Mouse (Mus musculus): Measurements from ENCODE around the gene Tsc1.
A peak's percentile ranks its signal among the peaks of the same experiment; 100 is the strongest.

The Tsc1 gene

DNA sequence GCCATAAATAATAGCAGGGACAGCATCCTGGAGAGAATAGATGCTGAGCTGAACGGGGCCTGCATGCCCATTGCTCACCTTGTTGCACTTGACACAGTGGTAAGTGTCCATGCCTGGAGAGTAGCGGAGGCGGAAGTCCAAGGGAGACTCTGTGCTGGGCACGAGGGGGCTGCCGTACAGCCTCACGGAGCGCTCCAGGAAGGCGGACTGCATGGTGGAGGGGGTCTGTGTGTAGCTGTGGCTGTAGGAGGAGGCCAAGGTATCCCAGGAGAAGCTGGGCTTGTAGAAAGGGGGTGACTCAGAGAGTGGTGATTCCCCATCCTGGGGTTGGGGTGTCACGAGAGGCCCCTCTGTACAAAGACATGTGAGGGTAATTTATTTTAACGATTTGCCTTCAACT is 27.4 kb upstream of the Tsc1 start:
- DNase-seq (ENCODE audit: low spot score in 2 of 2), result no peak

DNA sequence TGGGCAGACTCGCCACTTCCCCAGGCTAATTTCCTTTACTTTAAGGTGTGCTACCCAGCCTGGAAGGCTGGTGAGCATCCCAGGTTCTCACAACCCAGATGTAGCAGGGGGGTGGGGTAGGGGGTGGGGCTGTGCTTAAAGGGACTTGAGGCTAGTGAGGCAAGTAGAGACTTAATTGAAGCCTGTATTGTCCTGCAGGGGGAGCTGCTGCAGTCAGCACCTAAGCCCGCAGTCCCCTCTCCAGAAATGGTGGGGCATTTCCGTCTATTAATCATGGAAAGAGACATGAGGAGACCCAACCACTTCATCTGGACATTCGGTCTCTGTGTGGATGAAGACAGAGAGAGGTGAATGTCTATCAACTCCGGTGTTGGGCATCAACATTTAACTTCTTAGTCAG is 24.7 kb upstream of the Tsc1 start:
- DNase-seq (ENCODE audit: low spot score in 2 of 2), result no peak

DNA sequence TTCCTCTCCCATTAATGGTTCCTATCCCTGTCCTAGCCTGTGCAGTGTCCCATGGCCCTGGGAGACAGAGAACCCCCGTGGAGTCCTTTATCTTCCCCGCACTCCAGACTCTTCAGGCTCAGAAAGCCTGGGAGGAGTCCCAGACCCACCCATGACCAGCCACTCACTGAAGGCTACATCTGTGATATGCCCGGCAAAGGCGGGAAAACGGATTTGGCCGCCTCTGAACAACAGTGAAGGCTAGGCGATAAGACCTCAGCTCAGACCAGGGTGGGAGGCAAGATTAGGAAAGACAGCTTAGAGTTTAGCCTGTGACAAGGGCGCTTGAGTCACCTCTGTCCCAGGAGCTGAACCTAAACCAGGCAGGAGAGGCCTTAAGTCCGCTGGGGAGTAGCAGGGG is 24.2 kb upstream of the Tsc1 start:
- no peak for DNase-seq (ENCODE audit: low spot score in 2 of 2)

DNA sequence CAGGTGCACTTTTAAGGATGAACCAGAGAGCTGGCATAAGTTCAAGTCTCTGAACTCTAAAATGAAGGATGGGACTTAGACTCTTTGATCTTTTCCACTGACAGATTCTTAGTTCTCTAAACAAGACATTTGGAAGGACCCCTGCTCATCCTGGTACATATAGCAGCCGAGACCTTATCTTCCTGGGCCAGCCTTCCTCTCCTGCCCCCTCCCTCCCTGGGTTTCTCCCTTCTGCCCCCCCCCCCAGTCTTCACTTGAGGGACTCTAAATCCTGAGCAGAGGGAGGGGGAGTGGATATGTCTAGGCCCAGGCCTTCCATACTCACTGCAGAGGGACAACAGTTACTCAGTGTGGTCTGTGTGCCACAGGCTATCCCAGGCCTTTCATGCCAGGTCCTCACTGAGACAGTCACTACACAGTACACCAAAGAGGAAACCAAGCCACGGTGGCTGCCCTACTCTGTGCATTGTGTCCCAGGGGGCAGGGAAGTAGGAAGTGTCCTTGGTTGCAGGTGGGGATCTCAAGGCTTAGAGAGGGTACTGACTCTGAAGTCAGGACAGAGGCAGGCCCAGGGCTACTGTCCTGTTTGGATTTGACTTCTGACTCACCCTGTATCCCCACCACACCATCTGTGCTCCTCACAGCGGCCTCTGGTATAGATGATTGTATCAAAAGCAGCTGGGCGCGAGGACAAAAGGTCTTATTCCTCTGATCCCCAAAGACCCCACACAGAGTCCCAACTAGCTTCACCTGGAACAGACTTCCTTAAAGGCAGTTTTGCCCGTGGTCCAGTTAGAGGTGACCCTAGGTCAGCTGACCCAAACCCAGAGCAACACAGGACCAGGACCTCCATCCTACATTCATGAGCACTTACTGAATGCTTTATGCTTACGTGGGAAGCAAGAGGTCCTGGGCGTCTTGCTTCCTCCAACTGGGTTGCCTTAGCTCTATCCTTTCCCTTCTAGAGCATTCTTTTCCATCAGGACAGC is 23.2 kb upstream of the Tsc1 start:
- DNase-seq (ENCODE audit: low spot score in 2 of 2), result no peak

DNA sequence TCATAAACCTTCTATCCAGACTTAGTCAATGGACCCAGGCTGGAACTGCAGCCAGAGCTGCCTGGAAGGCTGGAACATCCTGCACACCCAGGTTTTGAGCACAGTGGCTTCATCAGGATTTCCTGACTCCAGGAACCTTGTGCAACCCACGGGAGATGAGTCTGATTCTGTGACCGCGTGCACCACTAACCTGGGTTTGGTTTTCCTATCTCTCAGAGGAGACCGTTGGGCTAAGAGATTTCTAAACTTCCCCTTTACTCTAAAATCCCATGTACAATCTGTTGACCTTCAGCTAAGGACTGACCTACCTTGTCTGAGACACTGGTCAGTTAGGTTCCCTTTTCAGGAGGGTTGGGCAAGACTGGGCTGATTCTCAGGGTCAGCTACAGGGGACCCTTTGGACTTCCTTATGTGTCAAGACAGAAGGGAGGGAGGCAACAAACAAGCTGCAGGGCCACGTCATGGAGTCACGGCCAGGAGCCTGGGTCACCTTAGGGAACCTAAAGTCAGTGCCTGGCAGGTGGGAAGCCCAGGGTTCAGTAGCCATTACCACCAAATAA is 22.2 kb upstream of the Tsc1 start:
- DNase-seq (ENCODE audit: low spot score in 2 of 2), result no peak

DNA sequence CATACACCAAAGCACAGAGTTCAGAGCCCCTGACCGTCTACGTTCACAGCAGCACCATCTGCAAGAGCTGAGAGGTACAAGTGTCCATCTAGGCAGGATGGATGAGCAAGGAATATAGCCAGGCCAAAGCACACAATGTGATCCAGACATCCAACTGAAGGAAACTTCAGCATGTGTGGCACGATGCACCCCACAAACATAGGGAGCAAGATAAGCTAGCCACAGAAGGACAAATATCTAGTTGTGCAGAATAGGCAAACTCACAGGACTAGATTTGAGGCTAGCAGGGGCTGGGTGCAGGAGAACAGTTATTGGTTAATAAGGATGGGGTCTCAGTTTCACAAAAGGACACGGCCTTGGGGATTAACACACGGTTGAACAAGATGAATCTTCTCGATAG is 21.7 kb upstream of the Tsc1 start:
- no peak for DNase-seq (ENCODE audit: low spot score in 2 of 2)

DNA sequence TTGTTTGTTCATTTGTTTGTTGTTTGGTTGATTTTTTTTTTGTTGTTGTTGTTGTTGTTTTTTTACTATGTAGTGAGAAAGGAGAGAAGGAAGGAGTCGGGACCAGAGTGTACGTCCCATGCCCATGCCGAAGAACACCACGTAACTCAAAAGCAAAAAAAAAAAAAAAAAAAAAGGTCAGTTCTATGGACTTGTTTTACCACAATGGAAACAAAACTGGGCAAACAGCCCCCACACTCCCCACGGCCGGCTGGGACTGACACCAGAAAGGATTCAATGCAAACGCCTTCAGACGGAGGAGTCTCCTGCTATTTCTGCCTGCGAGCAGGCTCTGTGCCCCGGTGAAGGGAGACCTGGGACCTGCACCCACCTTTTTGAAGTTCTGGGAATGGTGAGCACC is 20.5 kb upstream of the Tsc1 start:
- no peak for DNase-seq (ENCODE audit: low spot score in 2 of 2)

DNA sequence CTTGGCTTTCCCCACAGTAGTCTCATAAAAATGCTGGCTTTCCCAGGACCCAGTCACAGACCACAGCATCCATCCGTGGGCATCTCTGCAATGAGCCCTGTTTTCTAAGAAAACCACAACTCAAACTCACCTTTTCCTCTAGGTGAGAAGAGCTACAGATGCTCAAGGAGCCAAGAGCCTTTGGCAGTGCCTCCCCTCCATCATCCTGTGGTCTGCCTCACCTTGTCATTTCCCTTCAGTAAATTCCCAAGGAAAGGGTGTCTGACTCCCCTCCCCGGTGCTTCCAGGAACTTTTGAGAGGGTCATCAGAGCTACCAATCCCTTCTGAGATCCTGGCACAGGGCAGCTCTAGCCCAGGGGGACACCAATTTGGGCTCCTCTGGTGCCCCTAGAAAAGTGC is 19.9 kb upstream of the Tsc1 start:
- DNase-seq (ENCODE audit: low spot score in 2 of 2), result no peak

DNA sequence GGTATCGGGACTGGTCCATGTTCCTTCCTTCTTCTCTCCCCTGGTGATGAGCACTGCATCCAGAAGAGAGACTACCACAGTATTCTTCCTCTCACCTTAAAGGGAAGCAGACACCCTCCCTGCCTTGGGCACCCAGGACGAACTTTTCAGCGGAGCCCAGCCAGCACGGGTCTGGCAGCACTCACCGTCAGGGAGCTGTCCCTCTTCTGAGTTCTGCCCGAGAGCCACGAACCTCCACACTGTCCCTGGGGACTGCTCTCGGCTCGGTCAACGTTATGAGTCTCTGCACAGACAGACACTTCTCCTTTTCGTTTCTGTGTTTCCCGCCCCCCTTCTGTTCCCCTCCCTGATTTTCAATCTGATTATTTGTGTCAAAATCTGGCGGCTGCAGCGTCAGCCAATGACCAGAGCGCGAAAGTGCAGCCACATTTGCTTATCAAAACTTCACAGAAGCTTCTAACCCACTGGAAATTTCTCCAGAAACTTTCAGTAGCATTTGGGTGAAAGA is 19.3 kb upstream of the Tsc1 start, which contains the start of gene Gfi1b:
Gfi1b (minus strand) TSS at position 319 of the 508 bp plus-strand sequence.
- DNase-seq (ENCODE audit: low spot score in 2 of 2), result no peak

DNA sequence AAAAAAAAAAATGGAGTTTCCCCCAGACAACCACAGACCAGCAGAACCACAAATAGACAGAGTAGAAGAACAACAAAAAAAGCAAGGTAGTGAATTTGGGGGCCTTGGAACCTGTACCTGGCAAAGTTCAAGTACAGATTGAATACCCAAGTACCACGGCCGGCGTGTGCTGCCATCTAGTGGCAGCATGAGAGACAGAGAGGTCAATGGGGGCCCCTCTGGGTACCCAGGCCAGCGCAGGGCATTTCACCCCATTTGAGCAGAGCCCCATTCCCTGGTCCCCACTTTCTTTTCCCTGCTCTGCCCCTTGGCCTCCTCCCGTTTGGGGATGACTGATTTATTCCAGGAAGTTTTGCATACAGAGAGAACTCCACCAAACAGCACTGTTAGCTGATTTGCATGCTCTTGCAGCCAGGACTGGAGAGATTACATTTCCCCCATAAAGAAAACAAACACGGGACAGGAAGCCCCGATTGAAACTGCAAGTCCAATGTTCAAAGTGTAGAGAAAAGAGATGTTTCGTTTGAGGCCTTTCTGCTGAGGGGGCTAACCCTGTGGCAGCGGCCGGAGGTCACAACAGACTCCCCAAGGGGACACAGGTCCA is 18.4 kb upstream of the Tsc1 start:
- peak in 1 of 2 experiments; percentile 44 for DNase-seq (ENCODE audit: low spot score in 2 of 2)

DNA sequence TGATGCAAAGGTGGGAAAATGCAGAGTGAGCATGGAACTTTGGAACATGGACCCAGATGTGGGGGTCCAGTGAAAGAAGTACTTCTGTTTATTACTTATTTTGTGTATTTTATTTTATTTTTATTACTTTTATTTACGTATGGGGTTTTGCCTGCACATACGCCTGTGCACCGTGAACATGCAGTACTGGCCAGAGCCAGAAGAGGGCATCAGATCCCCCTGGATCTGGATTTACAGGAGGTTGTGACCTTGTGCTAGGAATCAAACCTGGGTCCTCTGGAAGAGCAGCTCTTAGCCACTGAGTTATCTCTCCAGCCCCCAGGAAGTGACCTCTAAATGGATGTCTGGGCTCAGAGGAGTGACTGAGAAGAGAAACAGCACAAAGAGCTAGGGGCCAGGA is 16.2 kb upstream of the Tsc1 start:
- no peak for DNase-seq (ENCODE audit: low spot score in 2 of 2)

DNA sequence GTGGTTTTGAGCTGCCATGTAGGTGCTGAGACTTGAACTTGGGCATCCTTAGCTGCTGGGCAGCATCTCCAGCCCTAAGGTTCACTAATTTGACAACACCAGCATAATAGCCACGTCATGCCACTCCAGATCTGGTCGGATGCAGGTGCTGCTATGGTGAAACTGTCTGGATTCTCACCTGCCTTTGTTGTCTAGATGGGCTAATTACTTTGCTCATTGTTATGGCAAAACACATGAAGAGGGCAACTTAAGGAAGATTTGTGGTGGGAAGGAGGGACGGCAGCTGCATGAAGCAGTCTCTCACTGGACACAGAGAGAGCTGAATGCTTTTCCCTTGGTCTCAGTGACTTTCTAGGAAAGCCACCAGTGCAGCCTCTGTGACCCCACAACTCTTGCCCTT is 15.0 kb upstream of the Tsc1 start:
- DNase-seq (ENCODE audit: low spot score in 2 of 2), result no peak

DNA sequence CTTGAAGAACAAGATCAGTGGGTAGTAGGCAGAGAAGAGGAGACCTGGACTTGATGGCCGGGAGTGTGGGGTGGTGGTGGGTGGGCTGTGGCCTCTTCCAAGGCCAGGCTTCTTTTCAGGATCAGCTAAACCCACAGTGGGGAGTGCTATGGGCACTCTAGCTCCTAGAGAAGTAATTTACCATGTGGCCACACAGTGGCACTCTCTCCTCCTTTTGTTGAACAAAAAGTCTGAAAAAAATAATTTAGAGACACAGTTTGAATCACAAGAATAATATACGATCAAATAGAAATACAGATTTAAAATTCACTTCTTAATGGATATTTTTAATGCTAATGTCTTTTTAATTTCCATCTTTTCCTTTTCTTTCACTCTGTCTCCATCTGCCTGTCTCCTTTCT is 13.0 kb upstream of the Tsc1 start:
- DNase-seq (ENCODE audit: low spot score in 2 of 2), result no peak

DNA sequence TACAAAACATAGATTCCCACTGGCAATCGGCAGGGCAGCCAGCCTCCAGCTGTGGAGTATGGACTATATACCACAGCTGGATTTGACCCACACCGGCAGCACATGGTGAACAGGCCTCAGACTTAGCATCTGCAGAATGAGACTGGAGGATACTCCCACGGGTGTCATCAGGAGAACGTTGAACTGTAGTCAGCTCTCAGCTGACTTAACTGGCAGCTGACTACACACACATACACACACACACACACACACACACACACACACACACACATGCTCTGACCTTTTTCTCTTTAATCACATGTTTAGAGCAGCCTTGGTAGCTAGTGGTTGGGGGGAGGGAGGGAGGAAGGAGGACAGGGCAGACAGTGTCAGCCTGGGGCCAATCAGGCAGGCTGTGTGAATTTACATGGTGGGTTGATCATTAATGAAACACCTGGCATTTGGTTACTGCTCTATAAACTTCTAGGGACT is 11.1 kb upstream of the Tsc1 start:
- no peak for DNase-seq (ENCODE audit: low spot score in 2 of 2)

DNA sequence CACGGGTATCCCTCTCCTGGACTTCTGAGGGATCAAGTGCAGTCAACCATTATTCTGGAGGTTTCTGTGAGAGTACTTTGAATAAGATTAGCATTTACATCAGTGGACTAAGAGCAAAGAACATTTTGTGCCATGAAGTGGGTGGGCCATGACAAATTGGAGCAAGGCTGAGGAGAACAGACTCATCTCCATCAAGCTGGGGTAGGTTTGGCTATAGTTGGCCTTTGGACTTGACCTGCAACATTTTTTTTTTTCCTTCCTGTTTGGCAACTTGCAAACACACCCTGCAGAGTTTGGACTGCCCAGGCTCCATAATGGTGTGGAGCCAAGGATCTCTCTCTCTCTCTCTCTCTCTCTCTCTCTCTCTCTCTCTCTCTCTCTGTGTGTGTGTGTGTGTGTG is 8.4 kb upstream of the Tsc1 start:
- DNase-seq (ENCODE audit: low spot score in 2 of 2), result no peak

DNA sequence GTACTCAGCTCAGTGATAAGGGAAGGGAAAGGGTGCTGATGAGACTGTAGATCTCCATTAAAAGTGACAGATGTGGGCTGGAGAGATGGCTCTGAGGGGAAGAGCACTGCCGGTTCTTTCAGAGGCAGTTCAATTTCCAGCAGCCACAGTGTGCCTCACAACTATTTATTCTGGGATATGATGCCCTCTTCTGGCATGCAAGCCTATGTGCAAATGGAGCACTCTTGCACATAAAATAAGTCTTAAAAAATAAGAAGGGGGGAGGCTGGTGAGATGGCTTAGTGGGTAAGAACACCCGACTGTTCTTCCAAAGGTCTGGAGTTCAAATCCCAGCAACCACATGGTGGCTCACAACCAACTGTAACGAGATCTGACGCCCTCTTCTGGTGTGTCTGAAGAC is 7.9 kb upstream of the Tsc1 start:
- no peak for DNase-seq (ENCODE audit: low spot score in 2 of 2)

DNA sequence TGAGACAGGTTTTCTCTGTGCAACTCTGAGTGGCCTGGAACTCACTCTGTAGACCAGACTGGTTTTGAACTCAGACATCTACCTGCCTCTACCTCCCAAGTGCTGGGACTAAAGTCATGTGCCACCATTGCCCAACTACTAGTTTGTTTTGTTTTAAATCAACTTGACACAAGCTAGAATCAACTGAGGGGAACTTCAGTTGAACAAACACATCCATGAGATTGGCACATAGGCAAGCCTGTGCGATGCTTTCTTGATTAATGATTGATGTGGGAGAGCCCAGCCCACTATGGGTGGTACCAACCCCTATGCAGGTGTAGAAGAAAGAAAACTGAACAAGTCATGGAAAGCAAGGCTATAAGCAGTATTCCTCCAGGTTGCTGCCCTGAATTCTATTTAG is 5.8 kb upstream of the Tsc1 start:
- no peak for DNase-seq (ENCODE audit: low spot score in 2 of 2)

DNA sequence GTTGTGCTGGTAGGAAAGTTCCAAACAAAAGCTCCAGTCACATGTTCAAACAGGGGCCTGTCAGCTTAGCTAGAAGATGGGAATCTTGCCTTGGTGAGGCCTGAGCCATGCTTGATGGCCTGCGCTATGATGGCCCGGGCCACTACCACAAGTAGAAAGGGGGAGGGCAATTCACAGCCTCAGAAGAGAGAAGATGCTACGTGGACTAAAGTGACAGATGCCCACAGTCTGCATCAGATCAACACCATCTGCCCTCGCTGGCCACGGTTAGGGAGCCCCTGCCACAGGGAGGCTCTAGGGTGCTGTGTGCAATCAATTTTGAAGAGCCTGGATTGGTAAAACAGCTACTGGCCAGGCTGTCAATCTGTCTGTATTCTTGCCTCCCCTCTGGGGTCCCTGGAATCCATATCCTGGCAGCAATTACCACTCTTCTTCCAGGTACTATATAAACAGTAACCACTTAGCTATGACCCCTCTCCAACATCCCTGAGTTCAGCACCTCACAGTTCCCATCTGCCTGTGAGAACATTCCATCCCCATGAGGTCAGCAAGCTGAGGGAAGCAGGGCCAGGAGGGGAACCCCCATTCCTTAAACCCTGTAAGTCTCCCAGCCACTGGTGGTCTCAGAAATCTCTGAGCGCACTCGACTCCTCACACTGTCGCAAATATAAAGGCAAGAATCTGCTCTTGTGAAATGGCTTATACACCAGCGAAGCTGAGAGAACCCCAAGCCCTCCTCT is 3.8 kb upstream of the Tsc1 start:
- peak in 1 of 2 experiments; percentile 23 for DNase-seq (ENCODE audit: low spot score in 2 of 2)

DNA sequence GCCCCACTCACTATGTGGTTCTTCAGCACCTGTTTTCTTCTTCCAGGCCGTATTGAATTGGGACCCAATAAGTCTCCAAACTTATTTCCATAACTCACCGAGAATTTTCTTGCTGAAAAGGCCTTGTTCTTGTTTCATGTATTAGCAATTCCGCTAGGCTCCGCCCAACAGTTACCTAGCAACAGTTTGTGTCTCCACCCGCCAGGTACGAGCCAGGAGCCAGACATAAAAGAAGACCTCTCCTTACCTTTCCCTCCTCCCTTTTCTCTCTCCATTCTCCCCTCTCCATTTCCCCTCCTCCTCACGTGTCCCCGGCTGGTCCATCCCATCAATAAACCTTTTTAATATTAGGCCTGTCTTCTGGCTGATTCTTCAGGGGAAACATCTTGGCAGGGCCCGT is 2.7 kb upstream of the Tsc1 start:
- no peak for DNase-seq (ENCODE audit: low spot score in 2 of 2)

DNA sequence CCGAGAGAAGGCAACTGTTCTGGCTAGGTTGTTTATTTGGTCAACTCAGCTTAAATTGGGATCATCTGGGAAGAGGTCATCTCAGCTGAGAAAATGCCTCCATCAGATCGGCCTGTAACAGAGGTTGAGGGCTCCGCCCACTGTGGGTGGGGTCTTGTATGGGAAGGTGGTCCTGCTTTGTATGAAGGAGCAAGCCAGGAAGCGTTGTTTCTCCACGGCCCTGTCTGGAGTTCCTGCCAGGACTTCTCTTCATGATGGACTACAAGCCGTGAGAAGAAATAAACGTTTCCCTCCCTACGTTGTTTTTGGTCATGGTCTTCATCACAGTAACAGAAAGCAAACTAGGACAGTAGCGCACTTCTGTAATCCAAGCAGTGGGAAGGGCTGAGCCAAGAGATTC is 2.1 kb upstream of the Tsc1 start:
- DNase-seq (ENCODE audit: low spot score in 2 of 2), result peak in 1 of 2 experiments; percentile 18

DNA sequence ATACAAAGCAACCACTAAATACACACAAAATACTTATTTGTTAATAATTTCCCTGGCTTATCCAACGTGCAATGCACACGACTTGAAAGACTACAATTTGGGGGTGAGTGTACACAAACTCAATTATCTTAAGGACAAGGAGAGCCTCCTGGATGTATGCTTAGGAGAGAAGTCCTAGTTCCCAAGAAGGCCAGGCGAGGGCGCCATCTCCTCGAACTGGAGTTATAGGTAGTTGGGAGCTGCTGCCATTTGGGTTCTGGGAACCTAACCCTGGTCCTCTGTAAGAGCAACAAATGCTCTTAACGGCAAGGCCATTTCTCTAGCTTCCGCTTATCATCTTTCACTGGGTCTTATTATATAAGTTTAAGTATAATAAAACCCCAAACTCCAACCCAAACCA is 1.2 kb upstream of the Tsc1 start:
- peak in 1 of 2 experiments; percentile 16 for DNase-seq (ENCODE audit: low spot score in 2 of 2)

DNA sequence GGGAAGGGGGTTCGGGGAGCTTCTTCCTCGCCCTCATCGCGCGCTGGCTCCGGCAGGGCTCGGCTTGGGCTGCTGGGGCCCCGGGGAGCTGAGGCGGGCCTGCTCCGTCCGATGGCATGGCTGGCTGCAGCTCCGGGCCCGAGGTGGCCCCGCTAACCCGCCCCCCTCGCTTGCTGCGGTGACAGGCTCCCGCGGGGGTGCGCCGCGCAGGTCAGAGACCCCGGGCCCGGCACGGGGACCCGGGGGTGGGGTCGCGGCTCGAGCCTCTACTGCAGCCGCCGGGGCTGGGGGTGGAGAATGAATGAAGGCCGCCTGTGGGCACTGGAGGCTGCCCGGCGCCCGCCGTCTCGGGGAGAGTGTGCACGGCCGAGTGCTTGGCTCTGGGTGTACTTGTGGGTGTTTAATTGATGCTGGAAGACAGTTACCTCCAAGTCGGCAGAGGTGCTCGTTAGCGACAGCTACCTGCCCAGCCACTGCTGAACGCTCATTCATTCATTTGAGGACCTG is 460 bp downstream of the Tsc1 start:
- no peak for DNase-seq (ENCODE audit: low spot score in 2 of 2)

Measured in cerebellum, postnatal 4 days (tissue).